Mouse (Mus musculus): ENCODE data around the gene Olfr901. TPM values are rescaled to one million over a fixed set of nuclear protein-coding genes. Genes with fewer than 3 reads are reported as not detected.
"Not testable (repeated sequence)": the region's sequence is repeated elsewhere in the genome, so short reads cannot be mapped to it uniquely, and the experiment has no call there.

Gene Olfr901
- not detected for total RNA-seq (2021)
- long read RNA-seq, experiment 1 = 0 reads
- long read RNA-seq, experiment 2 = 0 reads

GRCm38 (mm10) chr9:38429155-38429554, at the start of gene Olfr901:
Gene Olfr901 (plus strand): TSS chr9:38429455.
- no peak for TF ChIP-seq CTCF (IDR thresholded peaks at IDR 0.05)
- intact Hi-C loops (cut with DNase I) = no loop called here

GRCm38 (mm10) chr9:38401398-38401797, 27.9 kb upstream of the Olfr901 start, which contains the start of gene Olfr147:
Gene Olfr147 (plus strand): TSS chr9:38401698.
- Histone ChIP-seq H3K27ac (no peak within 1 kb of the TSS), H3K4me3 (no peak within 1 kb of the TSS)
- intact Hi-C loops (cut with DNase I) = no loop called here
- DNase-seq (ENCODE audit: extremely low spot score in 1 of 2, low spot score in 2 of 2) = no peak
- TF ChIP-seq CTCF (IDR thresholded peaks at IDR 0.05) = no peak

More at GRCm38 (mm10) chr9:38429155-38429554, at the start of gene Olfr901:
- no peak for DNase-seq (ENCODE audit: extremely low spot score in 1 of 2, low spot score in 2 of 2)
- Histone ChIP-seq H3K4me3 (no peak within 1 kb of the TSS), H3K27ac (no peak within 1 kb of the TSS)

- intact Hi-C loops (cut with DNase I); DNase-seq (ENCODE audit: extremely low spot score in 1 of 2, low spot score in 2 of 2); H3K4me3 ChIP-seq; H3K27ac ChIP-seq: not testable (repeated sequence)
These were observed 21.8 kb upstream of the Olfr901 start for GRCm38 (mm10) chr9:38407502-38407901.

- intact Hi-C loops (cut with DNase I); DNase-seq (ENCODE audit: extremely low spot score in 1 of 2, low spot score in 2 of 2): not testable (repeated sequence)
These were observed 15.8 kb upstream of the Olfr901 start for GRCm38 (mm10) chr9:38413502-38413901.

GRCm38 (mm10) chr9:38423801-38424200, 5.5 kb upstream of the Olfr901 start:
- no peak for TF ChIP-seq CTCF (IDR thresholded peaks at IDR 0.05)
- H3K4me3 ChIP-seq = no peak overlapping the region
- no peak for DNase-seq (ENCODE audit: extremely low spot score in 1 of 2, low spot score in 2 of 2)
- intact Hi-C loops (cut with DNase I) = no loop called here
- no peak overlapping the region for H3K27ac ChIP-seq

More at GRCm38 (mm10) chr9:38413502-38413901, 15.8 kb upstream of the Olfr901 start:
- not testable (repeated sequence) for H3K4me3 ChIP-seq, H3K27ac ChIP-seq

- Histone ChIP-seq H3K27ac (no peak overlapping the region), H3K4me3 (no peak overlapping the region)
- no peak for TF ChIP-seq CTCF (IDR thresholded peaks at IDR 0.05)
- intact Hi-C loops (cut with DNase I) = no loop called here
- no peak for DNase-seq (ENCODE audit: extremely low spot score in 1 of 2, low spot score in 2 of 2)
These were observed 2.2 kb upstream of the Olfr901 start for GRCm38 (mm10) chr9:38427026-38427425.

- Histone ChIP-seq H3K27ac (no peak within 1 kb of the TSS), H3K4me3 (no peak within 1 kb of the TSS)
- intact Hi-C loops (cut with DNase I) = no loop called here
- DNase-seq (ENCODE audit: extremely low spot score in 1 of 2, low spot score in 2 of 2) = no peak
- no peak for TF ChIP-seq CTCF (IDR thresholded peaks at IDR 0.05)
These were observed 18.1 kb downstream of the Olfr901 start, which contains the start of gene Olfr902 for GRCm38 (mm10) chr9:38447352-38447751. Gene Olfr902 (plus strand): TSS chr9:38447652.

GRCm38 (mm10) chr9:38462844-38463243, 33.6 kb downstream of the Olfr901 start, which contains the start of gene Olfr904:
Gene Olfr904 (plus strand): TSS chr9:38463144.
- no peak within 1 kb of the TSS for H3K27ac ChIP-seq
- intact Hi-C loops (cut with DNase I) = no loop called here
- DNase-seq (ENCODE audit: extremely low spot score in 1 of 2, low spot score in 2 of 2) = no peak
- TF ChIP-seq CTCF (IDR thresholded peaks at IDR 0.05) = no peak
- no peak within 1 kb of the TSS for H3K4me3 ChIP-seq

GRCm38 (mm10) chr9:38470807-38471206, 41.6 kb downstream of the Olfr901 start, which contains the start of gene Olfr905:
Gene Olfr905 (plus strand): TSS chr9:38471107.
- Histone ChIP-seq H3K4me3 (no peak within 1 kb of the TSS), H3K27ac (no peak within 1 kb of the TSS)
- intact Hi-C loops (cut with DNase I) = no loop called here
- no peak for TF ChIP-seq CTCF (IDR thresholded peaks at IDR 0.05)
- no peak for DNase-seq (ENCODE audit: extremely low spot score in 1 of 2, low spot score in 2 of 2)

Other genes with a start within 250 kb of the Olfr901 start
- not detected for gene Olfr891, start 248.6 kb upstream of the Olfr901 start, total RNA-seq (2021)
- not detected for gene Olfr893, start 221.1 kb upstream of the Olfr901 start, total RNA-seq (2021)
- gene Olfr894, start 211.4 kb upstream of the Olfr901 start, total RNA-seq (2021) = not detected
- not detected for gene Olfr143, start 176.7 kb upstream of the Olfr901 start, total RNA-seq (2021)
- not detected for gene Olfr895, start 161.6 kb upstream of the Olfr901 start, total RNA-seq (2021)
- not detected for gene Olfr896-ps1, start 138.3 kb upstream of the Olfr901 start, total RNA-seq (2021)
- not detected for gene Olfr25, start 100.4 kb upstream of the Olfr901 start, total RNA-seq (2021)
- gene Olfr898, start 81.0 kb upstream of the Olfr901 start, total RNA-seq (2021) = not detected
- not detected for gene Olfr250, start 62.6 kb upstream of the Olfr901 start, total RNA-seq (2021)
- gene Olfr251, start 52.4 kb upstream of the Olfr901 start, total RNA-seq (2021) = not detected
- not detected for gene Olfr147, start 27.8 kb upstream of the Olfr901 start, total RNA-seq (2021)
- gene Olfr902, start 18.2 kb downstream of the Olfr901 start, total RNA-seq (2021) = not detected
- gene Olfr904, start 33.7 kb downstream of the Olfr901 start, total RNA-seq (2021) = not detected
- not detected for gene Olfr905, start 41.7 kb downstream of the Olfr901 start, total RNA-seq (2021)
- not detected for gene Olfr906, start 57.6 kb downstream of the Olfr901 start, total RNA-seq (2021)
- not detected for gene Olfr907, start 66.3 kb downstream of the Olfr901 start, total RNA-seq (2021)
- gene Olfr911-ps1, start 92.1 kb downstream of the Olfr901 start, total RNA-seq (2021) = not detected
- gene Olfr910, start 108.4 kb downstream of the Olfr901 start, total RNA-seq (2021) = not detected
- gene Olfr912, start 150.7 kb downstream of the Olfr901 start, total RNA-seq (2021) = not detected
- gene Olfr913, start 163.3 kb downstream of the Olfr901 start, total RNA-seq (2021) = not detected
- gene Olfr914, start 175.6 kb downstream of the Olfr901 start, total RNA-seq (2021) = not detected
- gene Olfr916, start 230.4 kb downstream of the Olfr901 start, total RNA-seq (2021) = not detected
- gene Olfr917, start 236.4 kb downstream of the Olfr901 start, total RNA-seq (2021) = not detected
- not detected for gene Olfr918, start 245.1 kb downstream of the Olfr901 start, total RNA-seq (2021)